Comparison of ENCODE assay signal across 36 mouse cellular contexts in the genomic region with DNA sequence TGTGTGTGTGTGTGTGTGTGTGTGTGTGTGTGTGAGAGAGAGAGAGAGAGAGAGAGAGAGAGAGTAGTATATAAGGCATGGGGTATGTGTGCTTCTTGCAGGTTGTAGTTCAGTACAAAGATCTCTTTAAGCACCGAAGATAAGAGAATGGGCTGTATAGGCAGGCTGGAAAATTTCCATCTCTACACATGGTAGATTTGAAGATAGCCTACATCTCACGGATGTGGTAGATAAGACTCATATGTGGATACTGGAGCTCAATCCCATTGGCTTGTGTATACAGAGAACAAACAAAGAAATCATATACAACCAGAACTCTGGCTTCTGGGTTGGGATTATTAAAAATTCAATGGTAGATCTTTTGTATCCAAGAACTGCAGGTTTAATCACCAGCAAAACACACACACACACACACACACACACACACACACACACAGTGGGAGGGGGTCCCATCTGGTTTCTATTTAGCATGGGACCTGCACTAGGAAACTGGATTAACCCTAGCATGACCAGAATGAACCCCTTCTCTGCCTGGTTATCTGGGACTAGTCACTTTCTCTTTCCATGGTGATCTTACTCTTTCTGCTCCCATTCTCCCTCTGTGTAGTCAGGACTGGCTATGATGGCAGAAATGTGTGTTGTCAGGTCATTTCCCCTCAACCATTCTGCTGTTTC. TPM values are rescaled to one million over a fixed set of nuclear protein-coding genes. Genes with fewer than 3 reads are reported as not detected.
A peak's percentile ranks its signal among the peaks of the same experiment; 100 is the strongest.
DNase-seq lines count a peak whose midpoint lies in the region; ATAC-seq and TF ChIP-seq lines count a peak whose summit lies in the region.
"Had no signal": no experiment of that assay in that cellular context is flagged by ENCODE, and none has a peak within 500 bp of the region (broad histone marks: within the 10 kb centered on the region; RNA-seq: fewer than 3 reads in every experiment).

No protein-coding gene starts in this region.

- no peak overlapping the region for H3K4me3 ChIP-seq in hindbrain, embryonic 11.5 days (ENCODE audit: low read depth, low read length)
- H3K4me3 ChIP-seq in hindbrain, embryonic 14.5 days (replicated peaks; ENCODE audit: low read length): no peak overlapping the region
- H3K4me3 ChIP-seq in limb, embryonic 13.5 days: no peak overlapping the region
- H3K4me3 ChIP-seq in gastrocnemius, adult 2 months: no peak overlapping the region
- H3K4me3 ChIP-seq: embryonic facial prominence, embryonic 12.5 days; heart, adult 2 months; heart, embryonic 12.5 days; liver, embryonic 15.5 days; neural tube, embryonic 12.5 days had no signal

- WGBS in hindbrain, embryonic 11.5 days: 83% methylated on average over 2 of the region's 2 CpGs
- WGBS in hindbrain, embryonic 14.5 days: 88% methylated on average over 2 of the region's 2 CpGs
- WGBS in limb, embryonic 13.5 days: 43% methylated on average over 2 of the region's 2 CpGs

- DNase-seq in hindbrain, embryonic 11.5 days (ENCODE audit: low spot score): peak; percentile 30
- no peak for DNase-seq in hindbrain, embryonic 14.5 days (ENCODE audit: low spot score)
- DNase-seq in embryo, embryonic 10.5 days (ENCODE audit: low spot score): peak; percentile 58
- DNase-seq in forelimb bud, embryonic 11.5 days (ENCODE audit: low read depth, low spot score): peak; percentile 63
- no peak for DNase-seq in gastrocnemius, postnatal 36 days
- DNase-seq in B cell, adult 2 months: no peak
- no peak for DNase-seq in gastrocnemius, adult 2 months
- DNase-seq: adrenal gland, adult 8-10 months; cerebellum, adult 8-10 months; cerebellum, postnatal 25 days; gastrocnemius, postnatal 25 days; heart, adult 2 months; heart, postnatal 4 days; kidney, adult 8-10 months; kidney, postnatal 4 days; lung, embryonic 14.5 days; lung, postnatal 14 days; midbrain, embryonic 14.5 days; right cerebral cortex, postnatal 4 days; thymus, adult 18-20 months; thymus, postnatal 36 days had no signal

- H3K4me2 ChIP-seq in hindbrain, embryonic 11.5 days (replicated peaks; ENCODE audit: low read depth, low read length): no peak overlapping the region
- H3K4me2 ChIP-seq in hindbrain, embryonic 14.5 days (replicated peaks): no peak overlapping the region
- H3K4me2 ChIP-seq in limb, embryonic 13.5 days (replicated peaks): no peak overlapping the region
- H3K4me2 ChIP-seq: embryonic facial prominence, embryonic 12.5 days; heart, embryonic 12.5 days; liver, embryonic 15.5 days; lung, embryonic 14.5 days; neural tube, embryonic 12.5 days had no signal

- no peaks in the 10 kb centered on the region for H3K27me3 ChIP-seq in hindbrain, embryonic 11.5 days (ENCODE audit: control insufficient read depth, insufficient read depth, low read length)
- no peaks in the 10 kb centered on the region for H3K27me3 ChIP-seq in hindbrain, embryonic 14.5 days (ENCODE audit: control insufficient read depth, insufficient read depth, low read length)
- H3K27me3 ChIP-seq in limb, embryonic 13.5 days: no peaks in the 10 kb centered on the region
- H3K27me3 ChIP-seq: embryonic facial prominence, embryonic 12.5 days; heart, embryonic 12.5 days; liver, embryonic 15.5 days; neural tube, embryonic 12.5 days had no signal

- no peaks in the 10 kb centered on the region for H3K9me3 ChIP-seq in hindbrain, embryonic 11.5 days (ENCODE audit: control insufficient read depth, low read length)
- H3K9me3 ChIP-seq in hindbrain, embryonic 14.5 days (ENCODE audit: control insufficient read depth, low read length): no peaks in the 10 kb centered on the region
- H3K9me3 ChIP-seq in limb, embryonic 13.5 days: no peaks in the 10 kb centered on the region
- H3K9me3 ChIP-seq: embryonic facial prominence, embryonic 12.5 days; G1E; heart, embryonic 12.5 days; liver, embryonic 15.5 days; neural tube, embryonic 12.5 days had no signal

- H3K36me3 ChIP-seq in hindbrain, embryonic 11.5 days (ENCODE audit: control insufficient read depth, insufficient read depth, low read length): no peaks in the 10 kb centered on the region
- H3K36me3 ChIP-seq in hindbrain, embryonic 14.5 days (replicated peaks; ENCODE audit: control insufficient read depth, insufficient read depth): no peaks in the 10 kb centered on the region
- no peaks in the 10 kb centered on the region for H3K36me3 ChIP-seq in limb, embryonic 13.5 days
- H3K36me3 ChIP-seq: embryonic facial prominence, embryonic 12.5 days; G1E; heart, embryonic 12.5 days; liver, embryonic 15.5 days; neural tube, embryonic 12.5 days had no signal

- intact Hi-C loops in gastrocnemius, postnatal 36 days (cut with DNase I): no loop called here
- intact Hi-C loops in gastrocnemius, adult 2 months (cut with DNase I): no loop called here

- TF ChIP-seq CTCF in gastrocnemius, adult 2 months (IDR thresholded peaks at IDR 0.05): no peak

- ATAC-seq in hindbrain, embryonic 11.5 days (ENCODE audit: low FRiP score): no peak
- ATAC-seq in hindbrain, embryonic 14.5 days (ENCODE audit: low FRiP score): no peak
- peak; percentile 48; the same call in 1 of the 2 replicates for ATAC-seq in limb, embryonic 13.5 days (ENCODE audit: low FRiP score, low read depth)
- ATAC-seq: forebrain, embryonic 16.5 days; hindbrain, postnatal 0 days; intestine, embryonic 16.5 days had no signal

- no peak overlapping the region for H3K9ac ChIP-seq in hindbrain, embryonic 11.5 days (ENCODE audit: low read depth, low read length)
- H3K9ac ChIP-seq in hindbrain, embryonic 14.5 days: no peak overlapping the region
- no peak overlapping the region for H3K9ac ChIP-seq in limb, embryonic 13.5 days
- H3K9ac ChIP-seq: embryonic facial prominence, embryonic 12.5 days; heart, embryonic 12.5 days; liver, embryonic 15.5 days; lung, embryonic 14.5 days; neural tube, embryonic 12.5 days had no signal

- no peak overlapping the region for H3K27ac ChIP-seq in hindbrain, embryonic 11.5 days (ENCODE audit: low read depth, low read length)
- no peak overlapping the region for H3K27ac ChIP-seq in hindbrain, embryonic 14.5 days
- H3K27ac ChIP-seq in limb, embryonic 13.5 days: peak overlapping the region; percentile 55; the same call in 1 of the 2 replicates
- no peak overlapping the region for H3K27ac ChIP-seq in gastrocnemius, adult 2 months
- H3K27ac ChIP-seq: embryonic facial prominence, embryonic 12.5 days; heart, adult 2 months; hindbrain, postnatal 0 days; kidney, postnatal 0 days; liver, embryonic 15.5 days; neural tube, embryonic 12.5 days; stomach, postnatal 0 days had no signal

- no peaks in the 10 kb centered on the region for H3K4me1 ChIP-seq in hindbrain, embryonic 11.5 days (replicated peaks; ENCODE audit: control insufficient read depth, insufficient read depth, low read length)
- H3K4me1 ChIP-seq in hindbrain, embryonic 14.5 days (replicated peaks; ENCODE audit: control insufficient read depth, insufficient read depth, low read length): no peaks in the 10 kb centered on the region
- H3K4me1 ChIP-seq in limb, embryonic 13.5 days: peaks cover 23% of the 10 kb centered on the region
- H3K4me1 ChIP-seq: heart, embryonic 12.5 days; liver, embryonic 15.5 days; neural tube, embryonic 12.5 days had no signal

RNA-seq across cellular contexts. Expression of a gene that starts 28.2 kb away (rescaled TPM):
- not detected in 2 replicates for polyA plus RNA-seq in hindbrain, embryonic 11.5 days (2014; fragmentation: Nextera tagmentation; extraction: Ambion mirVana)
- polyA plus RNA-seq in hindbrain, embryonic 14.5 days (2014; fragmentation: Nextera tagmentation; extraction: Ambion mirVana): 0.05 TPM in 1 of 2 replicates, not detected in the other
- 0.04 and 0.10 TPM in 2 replicates for polyA plus RNA-seq in limb, embryonic 13.5 days (2015; fragmentation: Nextera tagmentation; extraction: Ambion mirVana)
- 1 to 10 TPM in 1 of 2 experiments, not detected in 1; 1.1 TPM for total RNA-seq in gastrocnemius, postnatal 36 days (2021)
- total RNA-seq in gastrocnemius, adult 2 months (2021): not detected
- total RNA-seq: hindbrain, postnatal 0 days had no signal
- polyA plus RNA-seq: forebrain, embryonic 16.5 days; heart, embryonic 12.5 days; heart, postnatal 0 days; midbrain, embryonic 14.5 days; neural tube, embryonic 12.5 days had no signal

RNA-seq across cellular contexts. Expression of a gene that starts 35.2 kb away (rescaled TPM):
- not detected in 2 replicates for polyA plus RNA-seq in hindbrain, embryonic 11.5 days (2014; fragmentation: Nextera tagmentation; extraction: Ambion mirVana)
- not detected in 2 replicates for polyA plus RNA-seq in hindbrain, embryonic 14.5 days (2014; fragmentation: Nextera tagmentation; extraction: Ambion mirVana)
- polyA plus RNA-seq in limb, embryonic 13.5 days (2015; fragmentation: Nextera tagmentation; extraction: Ambion mirVana): not detected in 2 replicates
- total RNA-seq in gastrocnemius, postnatal 36 days (2021): not detected
- total RNA-seq in gastrocnemius, adult 2 months (2021): not detected
- total RNA-seq: adrenal gland, adult 8-10 months; gastrocnemius, postnatal 25 days; heart, adult 2 months; heart, postnatal 4 days; hindbrain, postnatal 0 days; left cerebral cortex, adult 8-10 months; left cerebral cortex, postnatal 36 days; liver, adult 2 months had no signal
- polyA plus RNA-seq: embryonic facial prominence, embryonic 12.5 days; forebrain, embryonic 16.5 days; G1E; heart, embryonic 12.5 days; heart, postnatal 0 days; hindbrain, postnatal 0 days; intestine, embryonic 16.5 days; kidney, postnatal 0 days; liver, adult 2 months; liver, embryonic 15.5 days; lung, embryonic 14.5 days; midbrain, embryonic 14.5 days; neural tube, embryonic 12.5 days; stomach, postnatal 0 days had no signal

RNA-seq across cellular contexts. Expression of a gene that starts 48.5 kb away (rescaled TPM):
- polyA plus RNA-seq in hindbrain, embryonic 11.5 days (2014; fragmentation: Nextera tagmentation; extraction: Ambion mirVana): 56.7 and 60.0 TPM in 2 replicates
- 117 and 125 TPM in 2 replicates for polyA plus RNA-seq in hindbrain, embryonic 14.5 days (2014; fragmentation: Nextera tagmentation; extraction: Ambion mirVana)
- polyA plus RNA-seq in limb, embryonic 13.5 days (2015; fragmentation: Nextera tagmentation; extraction: Ambion mirVana): 11.0 and 14.1 TPM in 2 replicates
- total RNA-seq in gastrocnemius, postnatal 36 days (2021): 1 to 10 TPM; 1.5 to 1.7 TPM
- 10 to 100 TPM in 1 of 2 experiments, 1 to 10 TPM in 1; 2.3 to 10.1 TPM for total RNA-seq in gastrocnemius, adult 2 months (2021)

Comparison
In these comparisons a context has a peak if more than half of its experiments do, and no peak if none do; other contexts are left out.
1. DNase-seq: peak in hindbrain, embryonic 11.5 days (single experiment), embryo, embryonic 10.5 days (single experiment) and forelimb bud, embryonic 11.5 days (single experiment); none in hindbrain, embryonic 14.5 days (single experiment), gastrocnemius, postnatal 36 days (0 of 2), B cell, adult 2 months (0 of 2) and gastrocnemius, adult 2 months (single experiment).